Mouse (Mus musculus): ENCODE data around the gene Actn1. TPM values are rescaled to one million over a fixed set of nuclear protein-coding genes. Genes with fewer than 3 reads are reported as not detected.

The Actn1 gene
- total and polyA plus RNA-seq, 3 experiments = 2.7 to 13.2 (median 5.5) TPM

GRCm38 (mm10) chr12:80147563-80148214, 112.5 kb downstream of the Actn1 start:
- Histone ChIP-seq H3K4me1 (ENCODE audit: control insufficient read depth in 1 of 2, insufficient read depth in 2 of 2) (peaks cover 19 to 50% of the 10 kb centered on the region in 2 experiments), H3K79me2 (replicated peaks; ENCODE audit: control insufficient read depth, extremely low read depth, insufficient read depth, poor library complexity, severe bottlenecking) (no peaks in the 10 kb centered on the region), H3K36me3 (replicated peaks in 1 of 2; ENCODE audit: control insufficient read depth in 1 of 2, insufficient read depth in 1 of 2, low read length in 1 of 2) (no peaks in the 10 kb centered on the region), H3K4me3 (replicated peaks in 1 of 3; ENCODE audit: low read depth in 2 of 3, low read length in 2 of 3, poor library complexity in 1 of 3) (peak overlapping the region in 1 of 3 experiments; percentile 8), H3K9ac (ENCODE audit: insufficient read depth, low read depth) (peak overlapping the region; percentile 20), H3K4me2 (ENCODE audit: insufficient read depth, low read depth, poor library complexity, severe bottlenecking) (peak overlapping the region; percentile 51; the same call in 1 of the 2 replicates), H3K9me3 (replicated peaks; ENCODE audit: low read length) (peaks cover 4% of the 10 kb centered on the region), H3K27me3 (replicated peaks) (no peaks in the 10 kb centered on the region), H3K27ac (ENCODE audit: insufficient read depth, low read depth) (peak overlapping the region; percentile 99)
- in situ Hi-C loops (cut with MboI; ENCODE audit: low pct_ligation_motif_present, low pct_unique_long_range_greater_than_20kb, low sequenced_read_pairs) (loop anchor here (10.0 kb wide), 1 partner anchor 543 kb away; no protein-coding TSS in a partner anchor), dilution Hi-C loops (cut with MboI; ENCODE audit: extremely low pct_ligation_motif_present, extremely low pct_unique_long_range_greater_than_20kb, low sequenced_read_pairs) (no loop called here)
- DNase-seq (ENCODE audit: extremely low read depth) = peak; percentile 92
- TF ChIP-seq MAFK (IDR thresholded peaks at IDR 0.05; ENCODE audit: insufficient replicate concordance, low read length) (peak; percentile 24; the same call in 1 of the 2 replicates), POLR2A (IDR thresholded peaks at IDR 0.05; ENCODE audit: low read depth, low read length) (peak; percentile 63; the same call in 1 of the 2 replicates), SIN3A (IDR thresholded peaks at IDR 0.05; ENCODE audit: low read length) (peak; percentile 82), KAT2A (IDR thresholded peaks at IDR 0.05; ENCODE audit: insufficient replicate concordance, low read length) (no peak), EP300 (IDR thresholded peaks at IDR 0.05; ENCODE audit: low read length) (peak; percentile 78), RAD21 (IDR thresholded peaks at IDR 0.05; ENCODE audit: low read depth, low read length) (no peak), POLR2AphosphoS2 (IDR thresholded peaks at IDR 0.05; ENCODE audit: low read depth, low read length) (no peak), IRF4 (IDR thresholded peaks at IDR 0.05; ENCODE audit: low read depth, low read length) (peak; percentile 92), BHLHE40 (IDR thresholded peaks at IDR 0.05; ENCODE audit: low read depth, low read length) (peak; percentile 96), MXI1 (IDR thresholded peaks at IDR 0.05; ENCODE audit: low read depth, low read length) (peak; percentile 88), CTCF (conservative IDR thresholded peaks at IDR 0.05 in 1 of 2, IDR thresholded peaks at IDR 0.05 in 1 of 2; ENCODE audit: low read depth in 2 of 2, low read length in 2 of 2) (no peak; a peak in 1 of 4 replicates), USF1 (IDR thresholded peaks at IDR 0.05; ENCODE audit: low read depth, low read length) (no peak), JUN (IDR thresholded peaks at IDR 0.05; ENCODE audit: insufficient read depth, low read depth, low read length) (no peak), GABPA (IDR thresholded peaks at IDR 0.05; ENCODE audit: insufficient replicate concordance, low read depth, low read length) (no peak), TCF12 (IDR thresholded peaks at IDR 0.05; ENCODE audit: low read depth, low read length) (peak; percentile 93), NRF1 (IDR thresholded peaks at IDR 0.05; ENCODE audit: low read depth, low read length) (no peak), CHD2 (IDR thresholded peaks at IDR 0.05; ENCODE audit: low read length) (peak; percentile 36), TBP (conservative IDR thresholded peaks at IDR 0.05; ENCODE audit: low read depth, low read length) (peak; percentile 81), MEF2A (IDR thresholded peaks at IDR 0.05; ENCODE audit: borderline replicate concordance, low read depth, low read length) (peak; percentile 87), SMC3 (IDR thresholded peaks at IDR 0.05; ENCODE audit: low read depth, low read length) (no peak), HCFC1 (IDR thresholded peaks at IDR 0.05; ENCODE audit: low read depth, low read length) (no peak; the same call in 1 of the 2 replicates), ZMIZ1 (IDR thresholded peaks at IDR 0.05; ENCODE audit: low read depth, low read length) (no peak; the same call in 1 of the 2 replicates), MAZ (IDR thresholded peaks at IDR 0.05; ENCODE audit: low read depth, low read length) (0 out of 2 replicates have a peak, but pooled peaks have one; percentile 74), ZNF384 (IDR thresholded peaks at IDR 0.05; ENCODE audit: low read depth, low read length) (no peak; the same call in 1 of the 2 replicates), ETS1 (conservative IDR thresholded peaks at IDR 0.05; ENCODE audit: low read depth, low read length) (peak; percentile 86), RCOR1 (conservative IDR thresholded peaks at IDR 0.05; ENCODE audit: low read depth, low read length) (peak; percentile 80), UBTF (IDR thresholded peaks at IDR 0.05; ENCODE audit: low read depth, low read length) (0 out of 2 replicates have a peak, but pooled peaks have one; percentile 80), USF2 (conservative IDR thresholded peaks at IDR 0.05; ENCODE audit: low read depth, low read length) (no peak), CHD1 (IDR thresholded peaks at IDR 0.05; ENCODE audit: low read depth, low read length) (peak; percentile 98), NELFE (IDR thresholded peaks at IDR 0.05; ENCODE audit: low read depth, low read length) (0 out of 2 replicates have a peak, but pooled peaks have one; percentile 21), PAX5 (IDR thresholded peaks at IDR 0.05; ENCODE audit: low read length) (no peak), MAX (IDR thresholded peaks at IDR 0.05; ENCODE audit: low read length) (peak; percentile 92), ZKSCAN1 (IDR thresholded peaks at IDR 0.05; ENCODE audit: borderline replicate concordance, low read depth, low read length) (no peak), JUND (conservative IDR thresholded peaks at IDR 0.05; ENCODE audit: low read depth, low read length) (peak; percentile 17; the same call in 1 of the 2 replicates), ELF1 (IDR thresholded peaks at IDR 0.05; ENCODE audit: low read depth, low read length) (no peak; the same call in 1 of the 2 replicates), ZC3H11A (IDR thresholded peaks at IDR 0.05; ENCODE audit: low read depth, low read length) (no peak), E2F4 (IDR thresholded peaks at IDR 0.05; ENCODE audit: insufficient replicate concordance, low read depth, low read length) (no peak), MYC (IDR thresholded peaks at IDR 0.05; ENCODE audit: low read depth, low read length) (peak; percentile 75)
